Mouse (Mus musculus) liver, embryonic 13.5 days (tissue): ENCODE measurements around the gene Pax6. TPM values are rescaled to one million over a fixed set of nuclear protein-coding genes. Genes with fewer than 3 reads are reported as not detected.

Experiments used
- ATAC-seq: fragments of 200-750 bp; cut with Nextera tagmentation; 2 replicates; pipeline ENCODE4 v1.8.0; 2017; ENCODE audit warnings: low read depth, mild to moderate bottlenecking, moderate number of reproducible peaks, moderate library complexity
- DNase-seq: peaks from one replicate; pipeline ENCODE4 v3.0.0; 2022
- H3K27ac ChIP-seq: fragments of 300-500 bp; sonication (generic); 2 replicates; pipeline ENCODE4 v1.5.1; 2015; ENCODE audit warnings: moderate library complexity, mild to moderate bottlenecking, inconsistent platforms
- H3K27me3 ChIP-seq: fragments of 300-500 bp; sonication (generic); 2 replicates; pipeline ENCODE4 v1.6.1; 2015; ENCODE audit warnings: mild to moderate bottlenecking, inconsistent platforms
- H3K36me3 ChIP-seq: fragments of 300-500 bp; sonication (generic); 2 replicates; pipeline ENCODE4 v1.6.1; 2015; ENCODE audit warnings: mild to moderate bottlenecking, inconsistent platforms
- H3K4me1 ChIP-seq: fragments of 300-500 bp; sonication (generic); replicated peaks from 2 replicates; pipeline ENCODE4 v1.6.1; 2015; ENCODE audit warnings: inconsistent platforms
- H3K4me2 ChIP-seq: fragments of 300-500 bp; sonication (generic); 2 replicates; pipeline ENCODE4 v1.6.1; 2015; ENCODE audit warnings: inconsistent platforms, mild to moderate bottlenecking, moderate library complexity
- H3K4me3 ChIP-seq: fragments of 300-500 bp; sonication (generic); replicated peaks from 2 replicates; pipeline ENCODE4 v1.5.1; 2015; ENCODE audit warnings: mild to moderate bottlenecking, inconsistent platforms
- H3K9ac ChIP-seq: fragments of 300-500 bp; sonication (generic); 2 replicates; pipeline ENCODE4 v1.6.1; 2015; ENCODE audit warnings: mild to moderate bottlenecking, inconsistent platforms
- H3K9me3 ChIP-seq: fragments of 300-500 bp; sonication (generic); replicated peaks from 2 replicates; pipeline ENCODE4 v1.6.1; 2016; ENCODE audit warnings: inconsistent platforms
- WGBS: fragments of 180-500 bp; shearing (Covaris S2); methylation state at CpG from one replicate; pipeline ENCODE4 v1.1.7; 2015; ENCODE audit not compliant: insufficient replicate concordance; 5-methylcytosine and 5-hydroxymethylcytosine counted together
- polyA plus RNA-seq: library from polyadenylated mRNA; unstranded; fragments of >200 nt; fragmentation: Nextera tagmentation; extraction: Ambion mirVana; gene quantifications from 2 replicates; pipeline ENCODE4 v1.2.1, GENCODE M21; 2015

The Pax6 gene
- polyA plus RNA-seq, 1 experiment from 2014 or later, result 0.05 TPM

DNA sequence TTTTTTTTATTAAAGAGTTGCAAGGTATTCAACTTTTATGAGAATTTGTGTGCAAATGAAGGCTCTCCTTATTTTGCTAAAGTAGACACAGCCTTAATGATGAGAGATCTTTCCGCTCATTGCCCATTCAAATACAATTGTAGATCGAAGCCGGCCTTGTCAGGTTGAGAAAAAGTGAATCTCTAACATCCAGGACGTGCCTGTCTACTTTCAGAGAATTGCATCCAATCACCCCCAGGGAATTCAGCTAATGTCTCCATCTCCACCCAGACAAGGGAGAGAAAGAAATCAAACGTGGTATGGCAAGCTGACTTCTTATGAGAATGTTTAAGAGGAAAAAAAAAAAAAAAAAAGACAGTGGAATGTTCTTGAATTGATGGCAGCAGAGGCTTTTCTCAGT, 3.7 kb upstream of the Pax6 start:
- H3K27ac ChIP-seq, result no peak overlapping the region
- no peak overlapping the region for H3K4me3 ChIP-seq
- ATAC-seq (no peak), DNase-seq (no peak)
- peaks cover 6% of the 10 kb centered on the region for H3K4me1 ChIP-seq
- H3K4me2 ChIP-seq, result no peak overlapping the region
- no peaks in the 10 kb centered on the region for H3K36me3 ChIP-seq
- peaks cover 100% of the 10 kb centered on the region for H3K27me3 ChIP-seq
- no peaks in the 10 kb centered on the region for H3K9me3 ChIP-seq
- no peak overlapping the region for H3K9ac ChIP-seq
- 17% methylated on average over 5 of the region's 5 CpGs for WGBS

DNA sequence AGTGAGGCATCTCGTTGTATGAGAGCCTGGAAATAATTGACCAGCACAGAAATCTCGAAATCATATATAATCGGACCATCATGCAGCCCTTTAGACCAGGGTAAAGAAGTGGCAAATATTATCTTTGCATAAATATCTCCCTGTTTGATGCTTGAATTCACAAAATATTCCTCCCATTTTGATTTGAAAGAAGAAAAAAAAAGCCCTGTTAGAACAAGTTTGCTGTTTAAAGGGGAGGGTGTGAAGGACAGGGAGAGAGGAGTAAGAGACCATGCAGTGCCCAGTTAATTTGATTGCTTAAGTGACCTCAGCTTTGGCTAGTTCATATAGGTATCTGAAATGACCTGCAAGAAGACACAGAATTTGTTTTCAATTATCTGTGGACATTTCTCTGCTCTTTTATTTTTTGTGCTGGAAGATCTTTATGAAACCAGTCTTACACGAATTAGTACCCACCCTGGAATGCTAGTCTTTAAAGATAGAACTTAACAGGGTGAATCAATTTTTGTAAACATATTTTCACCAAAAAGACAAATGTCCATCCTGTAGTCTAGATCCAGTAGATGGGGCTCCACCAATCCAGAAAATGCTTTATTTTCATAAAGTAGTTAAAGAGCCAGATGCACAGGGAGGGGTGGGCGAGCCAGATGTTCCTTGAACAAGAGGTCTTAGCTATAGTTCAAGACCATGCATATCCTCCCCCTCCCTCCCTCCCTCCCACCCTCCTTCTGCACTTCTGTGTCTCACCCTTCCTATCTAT, 3.0 kb upstream of the Pax6 start:
- no peak overlapping the region for H3K9ac ChIP-seq
- peaks cover 100% of the 10 kb centered on the region for H3K27me3 ChIP-seq
- peaks cover 6% of the 10 kb centered on the region for H3K4me1 ChIP-seq
- WGBS, result 7% methylated on average over 5 of the region's 5 CpGs
- H3K27ac ChIP-seq, result no peak overlapping the region
- no peak overlapping the region for H3K4me2 ChIP-seq
- no peaks in the 10 kb centered on the region for H3K36me3 ChIP-seq
- no peak overlapping the region for H3K4me3 ChIP-seq
- DNase-seq, result no peak
- no peaks in the 10 kb centered on the region for H3K9me3 ChIP-seq
- ATAC-seq, result no peak

DNA sequence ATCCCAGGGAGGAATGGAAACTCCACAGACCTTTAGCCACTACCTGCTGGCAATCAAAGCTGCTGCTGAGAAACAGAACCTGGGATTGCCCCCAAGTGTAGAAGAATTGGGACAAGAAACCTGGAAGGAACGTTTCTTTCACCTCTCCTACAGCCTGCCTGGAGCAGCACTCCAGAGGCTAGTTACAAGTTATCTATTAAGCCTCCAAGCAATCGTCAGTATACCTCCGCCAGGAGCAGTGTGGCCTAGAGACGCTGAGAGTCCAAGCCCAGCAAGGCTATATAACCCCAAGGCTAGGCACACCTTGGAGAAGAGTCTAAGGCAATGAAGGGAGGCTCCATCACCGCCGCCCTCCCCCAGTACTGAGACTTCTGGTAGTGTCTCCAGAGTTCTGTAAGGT, 2.4 kb upstream of the Pax6 start:
- DNase-seq (no peak), ATAC-seq (no peak)
- Histone ChIP-seq H3K4me1 (peaks cover 6% of the 10 kb centered on the region), H3K9me3 (no peaks in the 10 kb centered on the region), H3K27me3 (peaks cover 100% of the 10 kb centered on the region), H3K4me2 (no peak overlapping the region), H3K9ac (no peak overlapping the region), H3K27ac (no peak overlapping the region), H3K4me3 (no peak overlapping the region), H3K36me3 (no peaks in the 10 kb centered on the region)
- 3% methylated on average over 6 of the region's 6 CpGs for WGBS

DNA sequence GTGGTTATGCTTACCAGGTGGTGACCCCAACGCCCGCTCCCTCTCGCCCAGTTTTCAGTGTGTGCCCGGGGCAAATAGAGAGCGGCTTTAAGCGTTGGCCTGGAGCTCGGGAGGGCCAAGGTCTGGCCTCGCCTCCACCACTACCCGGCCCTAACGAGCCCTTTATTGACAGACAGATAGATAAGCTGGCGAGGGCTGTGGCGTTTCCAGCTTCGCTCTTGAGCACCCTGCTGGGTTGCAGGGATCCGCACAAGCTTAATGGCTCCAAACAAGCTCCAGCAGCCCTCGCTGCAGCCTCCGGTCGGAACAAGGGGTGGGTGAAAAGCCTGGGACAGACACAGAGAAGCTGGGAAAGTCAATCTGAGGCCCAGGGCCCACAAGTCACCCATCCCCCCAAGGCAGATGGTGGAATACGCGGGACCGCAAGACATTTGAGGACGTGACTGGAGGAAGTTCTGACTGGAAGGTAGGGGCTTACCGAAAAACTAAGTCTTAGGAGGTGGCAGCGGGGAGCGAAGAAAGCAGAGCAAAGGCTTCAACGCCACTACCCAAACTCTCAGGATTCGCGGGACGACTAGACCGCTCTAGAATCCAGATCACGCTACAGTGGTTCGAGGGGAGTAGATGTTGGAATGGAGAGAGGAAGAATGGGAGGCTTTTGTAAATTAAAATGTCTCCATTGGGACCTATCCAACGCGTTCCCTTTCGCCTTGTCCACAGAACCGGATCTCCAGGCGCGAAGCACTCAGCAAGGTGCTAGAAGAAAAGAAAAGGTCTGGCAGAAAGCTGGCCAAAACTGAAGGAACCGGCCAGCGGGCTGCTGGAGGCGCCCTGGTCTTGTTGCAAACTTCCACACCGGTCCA, 1.7 kb upstream of the Pax6 start:
- ATAC-seq (no peak), DNase-seq (no peak)
- H3K27ac ChIP-seq, result no peak overlapping the region
- H3K36me3 ChIP-seq, result no peaks in the 10 kb centered on the region
- H3K4me3 ChIP-seq, result no peak overlapping the region
- no peaks in the 10 kb centered on the region for H3K9me3 ChIP-seq
- peaks cover 6% of the 10 kb centered on the region for H3K4me1 ChIP-seq
- no peak overlapping the region for H3K4me2 ChIP-seq
- no peak overlapping the region for H3K9ac ChIP-seq
- 2% methylated on average over 41 of the region's 41 CpGs for WGBS
- H3K27me3 ChIP-seq, result peaks cover 100% of the 10 kb centered on the region

DNA sequence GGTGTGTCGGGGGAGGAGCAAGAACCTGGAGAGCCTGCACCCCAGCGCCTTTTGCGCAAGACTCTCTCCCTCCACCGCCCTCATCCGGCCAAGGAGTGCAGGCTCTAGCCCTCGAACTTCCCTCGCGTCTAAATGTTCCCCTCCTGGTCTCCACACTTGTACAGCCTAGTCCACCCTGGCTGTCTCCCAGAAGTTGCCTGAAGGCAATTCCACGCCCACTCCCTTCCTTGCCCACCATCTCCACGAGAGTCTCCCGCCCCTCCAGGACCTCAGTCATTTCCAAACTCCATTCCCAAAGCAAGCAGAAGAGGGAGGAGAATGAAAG, 1.1 kb upstream of the Pax6 start:
- no peaks in the 10 kb centered on the region for H3K9me3 ChIP-seq
- H3K27ac ChIP-seq, result no peak overlapping the region
- ATAC-seq, result no peak
- no peak overlapping the region for H3K9ac ChIP-seq
- H3K27me3 ChIP-seq, result peaks cover 100% of the 10 kb centered on the region
- 2% methylated on average over 11 of the region's 11 CpGs for WGBS
- peaks cover 6% of the 10 kb centered on the region for H3K4me1 ChIP-seq
- no peak for DNase-seq
- no peak overlapping the region for H3K4me3 ChIP-seq
- H3K4me2 ChIP-seq, result no peak overlapping the region
- H3K36me3 ChIP-seq, result no peaks in the 10 kb centered on the region

DNA sequence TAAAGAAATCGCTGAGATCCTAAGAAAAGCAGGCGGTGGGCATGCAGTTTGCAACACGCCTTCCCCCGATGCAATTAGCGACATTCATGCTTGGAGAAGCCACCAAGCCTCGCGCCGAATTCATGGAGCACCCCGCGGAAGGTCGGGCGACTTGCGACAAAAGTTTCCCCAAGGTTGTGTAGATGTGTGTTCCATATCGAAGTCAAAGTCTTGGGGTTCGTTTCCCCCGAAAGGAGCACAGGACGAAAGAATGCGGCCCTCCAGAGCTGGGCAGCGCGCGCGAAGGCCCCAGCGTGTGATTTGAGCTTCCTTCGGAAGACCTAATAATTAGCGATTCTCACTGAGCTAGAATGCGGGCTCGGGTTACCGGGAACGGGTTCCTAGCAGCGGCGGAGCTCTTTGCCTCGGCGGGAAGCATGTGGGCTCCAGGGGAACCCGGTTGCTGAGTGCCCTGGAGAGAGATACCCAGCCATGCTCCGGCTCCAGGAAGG, 716 bp downstream of the Pax6 start:
- H3K27me3 ChIP-seq, result peaks cover 100% of the 10 kb centered on the region
- 1% methylated on average over 35 of the region's 35 CpGs for WGBS
- H3K36me3 ChIP-seq, result no peaks in the 10 kb centered on the region
- no peak overlapping the region for H3K4me3 ChIP-seq
- no peak overlapping the region for H3K4me2 ChIP-seq
- peaks cover 11% of the 10 kb centered on the region for H3K4me1 ChIP-seq
- H3K9me3 ChIP-seq, result no peaks in the 10 kb centered on the region
- ATAC-seq, result no peak
- H3K9ac ChIP-seq, result no peak overlapping the region
- no peak for DNase-seq
- H3K27ac ChIP-seq, result no peak overlapping the region

DNA sequence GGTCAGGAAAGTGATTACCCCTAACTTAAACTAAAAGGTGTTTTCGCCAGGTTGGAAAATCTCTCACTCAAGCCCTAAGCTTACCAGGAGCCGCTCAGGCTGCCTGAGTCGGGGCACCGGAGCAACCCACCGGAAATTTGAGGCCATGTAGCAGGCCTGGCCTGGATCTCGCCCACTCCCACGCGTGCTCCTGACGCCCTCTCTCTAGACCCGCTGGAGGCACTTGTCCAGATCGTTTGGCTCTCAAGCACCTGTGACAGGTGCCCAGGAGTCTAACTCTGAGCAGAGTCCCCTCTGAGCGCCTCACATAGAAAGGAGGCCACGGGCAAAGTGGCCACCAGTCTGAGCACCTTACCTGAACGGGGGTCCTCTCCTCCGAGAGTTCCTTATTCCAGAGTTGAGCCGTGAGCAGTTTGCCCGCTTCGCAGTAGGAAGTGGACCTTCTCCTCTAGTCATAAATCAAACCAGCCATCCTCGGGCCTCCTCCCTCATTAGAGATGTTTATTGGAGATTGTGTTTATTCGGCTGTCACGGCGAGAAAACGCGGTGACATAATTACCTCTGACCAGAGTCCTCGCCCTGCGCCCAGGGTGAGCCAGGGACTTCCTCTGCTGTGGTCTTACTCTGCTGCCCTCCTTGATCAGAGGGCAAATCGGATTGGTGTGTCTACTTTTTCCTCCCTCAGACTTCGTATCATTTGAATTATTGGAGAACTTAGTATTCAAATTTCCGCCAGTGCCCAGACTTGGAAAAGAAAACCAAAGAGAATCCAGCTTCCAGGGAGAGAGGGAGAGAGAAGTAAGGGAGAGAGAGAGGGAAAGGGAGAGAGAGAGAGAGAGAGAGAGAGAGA, 1.4 kb downstream of the Pax6 start:
- Histone ChIP-seq H3K4me1 (peaks cover 18% of the 10 kb centered on the region), H3K36me3 (no peaks in the 10 kb centered on the region), H3K4me2 (no peak overlapping the region), H3K4me3 (no peak overlapping the region), H3K9ac (no peak overlapping the region), H3K27ac (no peak overlapping the region), H3K9me3 (no peaks in the 10 kb centered on the region), H3K27me3 (peaks cover 100% of the 10 kb centered on the region)
- 2% methylated on average over 29 of the region's 29 CpGs for WGBS
- no peak for ATAC-seq
- DNase-seq, result no peak

DNA sequence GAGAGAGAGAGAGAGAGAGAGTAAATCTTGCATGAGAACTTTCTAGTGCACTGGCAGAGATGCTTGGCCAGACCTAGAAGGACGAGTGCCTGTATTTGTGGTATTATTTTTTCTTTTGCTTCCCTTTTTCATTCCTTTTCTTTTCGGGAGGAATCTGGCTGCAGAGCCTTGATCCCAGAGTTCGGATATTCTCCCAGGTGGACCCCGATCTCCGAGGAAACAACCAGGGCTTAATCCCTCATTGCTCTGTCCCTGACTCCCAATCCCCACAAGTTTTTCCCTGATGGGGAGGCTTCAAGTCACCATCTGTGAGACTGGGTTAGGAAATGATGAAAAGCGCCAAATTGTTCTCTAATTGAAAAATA, 2.0 kb downstream of the Pax6 start:
- H3K27ac ChIP-seq, result no peak overlapping the region
- peaks cover 24% of the 10 kb centered on the region for H3K4me1 ChIP-seq
- no peak overlapping the region for H3K4me2 ChIP-seq
- WGBS, result under 1% methylated on average over 6 of the region's 6 CpGs
- H3K36me3 ChIP-seq, result no peaks in the 10 kb centered on the region
- no peak overlapping the region for H3K4me3 ChIP-seq
- H3K9me3 ChIP-seq, result no peaks in the 10 kb centered on the region
- ATAC-seq (no peak), DNase-seq (no peak)
- H3K9ac ChIP-seq, result no peak overlapping the region
- peaks cover 100% of the 10 kb centered on the region for H3K27me3 ChIP-seq

DNA sequence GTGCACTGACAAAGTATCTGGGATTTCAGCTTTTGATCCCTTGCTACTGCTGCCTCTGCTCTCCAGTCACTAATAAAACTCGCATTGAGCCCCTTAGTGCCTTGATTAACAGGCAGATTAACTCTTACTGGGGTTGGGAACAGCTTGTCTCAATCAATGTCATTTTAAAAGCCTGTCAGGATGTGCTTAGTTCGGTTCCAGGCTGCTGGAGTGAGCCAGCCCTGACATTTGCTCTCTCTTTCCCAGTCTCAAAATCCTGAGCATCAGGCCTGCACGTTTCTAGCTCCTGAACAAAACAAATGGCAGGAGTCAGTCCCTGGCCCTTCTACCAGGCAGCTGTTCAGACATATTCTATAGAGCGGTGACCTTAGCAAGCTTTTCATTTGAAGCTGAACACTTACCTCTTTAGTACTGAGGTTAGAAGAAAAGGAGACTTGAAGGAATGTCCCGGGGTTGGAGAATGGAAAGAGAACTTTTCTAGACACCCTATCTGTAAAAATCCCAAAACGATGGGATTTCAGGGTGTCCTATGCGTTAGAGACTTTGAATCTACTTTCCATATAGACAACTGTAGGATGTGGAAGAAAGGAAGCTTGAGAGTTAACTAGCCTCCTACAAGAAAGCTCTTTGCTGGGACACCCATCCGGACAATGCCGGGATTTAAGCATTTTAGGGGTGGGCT, 2.6 kb downstream of the Pax6 start:
- H3K4me1 ChIP-seq, result peaks cover 29% of the 10 kb centered on the region
- no peak overlapping the region for H3K27ac ChIP-seq
- no peaks in the 10 kb centered on the region for H3K9me3 ChIP-seq
- H3K4me2 ChIP-seq, result no peak overlapping the region
- no peak for DNase-seq
- 2% methylated on average over 9 of the region's 9 CpGs for WGBS
- H3K4me3 ChIP-seq, result no peak overlapping the region
- peaks cover 100% of the 10 kb centered on the region for H3K27me3 ChIP-seq
- no peaks in the 10 kb centered on the region for H3K36me3 ChIP-seq
- no peak overlapping the region for H3K9ac ChIP-seq
- no peak for ATAC-seq

DNA sequence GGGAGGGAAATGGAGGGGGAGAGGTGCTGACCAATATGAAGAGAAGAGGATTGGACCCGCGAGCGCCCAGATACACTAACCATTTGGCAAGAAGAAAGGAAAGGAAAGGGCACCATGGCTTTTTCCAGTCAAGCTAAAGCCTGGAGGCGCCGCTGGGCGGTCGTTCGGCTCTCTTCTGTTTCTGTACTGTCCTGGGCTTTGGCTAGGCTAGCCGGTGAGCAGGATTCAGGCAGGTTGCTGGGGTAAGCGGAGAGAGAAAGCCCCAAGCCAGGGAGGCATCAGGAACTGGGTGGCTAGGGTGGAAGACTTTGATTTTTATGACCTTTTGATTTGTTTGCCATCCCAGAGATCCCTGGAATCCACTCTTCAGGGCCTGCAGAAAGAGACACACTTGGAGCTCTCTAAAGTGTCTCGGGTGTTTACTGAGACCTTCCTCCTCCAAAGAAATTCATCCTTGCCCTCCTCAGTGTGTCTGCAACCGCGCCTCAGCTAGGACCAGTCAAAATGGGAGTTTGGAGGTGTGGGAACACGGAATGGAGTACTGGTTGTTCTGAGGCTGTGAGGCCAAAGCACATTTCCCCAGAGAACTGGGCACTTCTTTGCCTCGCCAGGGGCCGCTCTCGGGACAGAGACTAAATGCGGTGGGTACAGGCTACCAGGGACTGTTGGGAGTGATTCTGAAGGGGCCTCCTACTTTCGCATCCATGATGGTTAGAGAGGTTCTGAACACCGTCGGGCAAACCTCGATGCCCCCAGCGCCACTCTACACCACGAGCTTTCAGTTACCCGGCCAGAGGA, 3.3 kb downstream of the Pax6 start:
- Histone ChIP-seq H3K9me3 (no peaks in the 10 kb centered on the region), H3K36me3 (no peaks in the 10 kb centered on the region), H3K4me1 (peaks cover 32% of the 10 kb centered on the region), H3K27me3 (peaks cover 100% of the 10 kb centered on the region), H3K9ac (no peak overlapping the region), H3K4me2 (no peak overlapping the region), H3K27ac (no peak overlapping the region), H3K4me3 (peak overlapping the region; percentile 6; the same call in 1 of the 2 replicates)
- ATAC-seq, result no peak
- no peak for DNase-seq
- 2% methylated on average over 25 of the region's 25 CpGs for WGBS
